ENCODE assay signal across 8 mouse cellular contexts in genomic region chr10:93325804-93326740, GRCm38 (mm10). TPM values are rescaled to one million over a fixed set of nuclear protein-coding genes. Genes with fewer than 3 reads are reported as not detected.
DNase-seq lines count a peak whose midpoint lies in the region; ATAC-seq lines count a peak whose summit lies in the region.

No protein-coding gene starts in this region.

- DNase-seq in 3134 (ENCODE audit: extremely low read depth, insufficient read length, low spot score) = peak; percentile 75
- peak; percentile 73 for DNase-seq in NIH3T3 (ENCODE audit: low read depth)
- DNase-seq in heart, postnatal 4 days = peak; percentile 47
- DNase-seq in cerebellum, adult 18-20 months = no peak
- no peak for DNase-seq in right cerebral cortex, adult 2 months (ENCODE audit: low spot score in 2 of 2)
- DNase-seq in hindbrain, embryonic 11.5 days (ENCODE audit: low spot score) = no peak

- 29% methylated on average over 12 of the region's 12 CpGs for WGBS in liver, embryonic 16.5 days (ENCODE audit: insufficient replicate concordance)
- 71% methylated on average over 12 of the region's 12 CpGs for WGBS in hindbrain, embryonic 11.5 days

- H3K9me3 ChIP-seq in liver, embryonic 16.5 days (replicated peaks; ENCODE audit: control insufficient read depth, low read length) = no peaks in the 10 kb centered on the region
- H3K9me3 ChIP-seq in hindbrain, embryonic 11.5 days (ENCODE audit: control insufficient read depth, low read length) = no peaks in the 10 kb centered on the region

- no peak overlapping the region for H3K9ac ChIP-seq in liver, embryonic 16.5 days (ENCODE audit: low read depth, low read length)
- H3K9ac ChIP-seq in hindbrain, embryonic 11.5 days (ENCODE audit: low read depth, low read length) = no peak overlapping the region

- H3K27ac ChIP-seq in liver, embryonic 16.5 days (ENCODE audit: low read length) = no peak overlapping the region
- H3K27ac ChIP-seq in hindbrain, embryonic 11.5 days (ENCODE audit: low read depth, low read length) = no peak overlapping the region

- no peak overlapping the region for H3K4me2 ChIP-seq in liver, embryonic 16.5 days (ENCODE audit: low read depth, low read length)
- no peak overlapping the region for H3K4me2 ChIP-seq in hindbrain, embryonic 11.5 days (replicated peaks; ENCODE audit: low read depth, low read length)

- no peaks in the 10 kb centered on the region for H3K27me3 ChIP-seq in liver, embryonic 16.5 days (ENCODE audit: control insufficient read depth, insufficient read depth, low read depth, low read length)
- no peaks in the 10 kb centered on the region for H3K27me3 ChIP-seq in hindbrain, embryonic 11.5 days (ENCODE audit: control insufficient read depth, insufficient read depth, low read length)

- H3K4me1 ChIP-seq in liver, embryonic 16.5 days (ENCODE audit: control insufficient read depth, low read depth, low read length) = peaks cover 7% of the 10 kb centered on the region
- H3K4me1 ChIP-seq in hindbrain, embryonic 11.5 days (replicated peaks; ENCODE audit: control insufficient read depth, insufficient read depth, low read length) = no peaks in the 10 kb centered on the region

- no peaks in the 10 kb centered on the region for H3K36me3 ChIP-seq in liver, embryonic 16.5 days (ENCODE audit: control insufficient read depth, insufficient read depth)
- no peaks in the 10 kb centered on the region for H3K36me3 ChIP-seq in hindbrain, embryonic 11.5 days (ENCODE audit: control insufficient read depth, insufficient read depth, low read length)

- H3K4me3 ChIP-seq in liver, embryonic 16.5 days (ENCODE audit: low read depth, low read length) = no peak overlapping the region
- no peak overlapping the region for H3K4me3 ChIP-seq in hindbrain, embryonic 11.5 days (ENCODE audit: low read depth, low read length)

- peak; percentile 79 for ATAC-seq in liver, embryonic 16.5 days (ENCODE audit: low read depth)
- ATAC-seq in erythroblast, adult 5-6 weeks (replicated peaks; ENCODE audit: low FRiP score, poor library complexity, severe bottlenecking) = no peak
- no peak for ATAC-seq in hindbrain, embryonic 11.5 days (ENCODE audit: low FRiP score)

RNA-seq across cellular contexts. Expression of gene Elk3, which starts 15.1 kb away (rescaled TPM):
- total RNA-seq in heart, postnatal 4 days (2021) = 100 to 1,000 TPM; 102 to 103 TPM
- polyA plus RNA-seq in liver, embryonic 16.5 days (2015; fragmentation: Nextera tagmentation; extraction: Ambion mirVana) = 4.6 and 5.1 TPM in 2 replicates
- total RNA-seq in erythroblast, adult 5-6 weeks (2015; ENCODE audit: low replicate concordance) = 3.8 TPM in 2 replicates
- total RNA-seq in erythroblast, adult 5-6 weeks (2017; ENCODE audit: low replicate concordance) = 3.3 and 4.2 TPM in 2 replicates
- 16.0 and 22.8 TPM in 2 replicates for polyA plus RNA-seq in hindbrain, embryonic 11.5 days (2014; fragmentation: Nextera tagmentation; extraction: Ambion mirVana)

Comparison
In these comparisons a context has a peak if more than half of its experiments do, and no peak if none do; other contexts are left out.
1. DNase-seq: peak in 3134 (single experiment), NIH3T3 (single experiment) and heart, postnatal 4 days (single experiment); none in cerebellum, adult 18-20 months (0 of 2), right cerebral cortex, adult 2 months (0 of 2) and hindbrain, embryonic 11.5 days (single experiment).
2. RNA of gene Elk3, which starts 15.1 kb away (total RNA-seq): 102 to 103 TPM in heart, postnatal 4 days; 3.3 to 4.2 TPM in erythroblast, adult 5-6 weeks; every median in the first group is over 10 times any median in the second.